Mouse (Mus musculus): ENCODE data around the gene Sh3bp4. TPM values are rescaled to one million over a fixed set of nuclear protein-coding genes. Genes with fewer than 3 reads are reported as not detected.

Gene Sh3bp4
- polyA plus RNA-seq, 1 experiment: 3.6 TPM

GRCm38 (mm10) chr1:89118836-89119235 lies 48.6 kb downstream of the Sh3bp4 start:
- DNase-seq (ENCODE audit: low read depth in 1 of 2, low spot score in 2 of 2): no peak
- Histone ChIP-seq H3K4me3 (ENCODE audit: extremely low read depth, insufficient read depth, insufficient read length) (no peak overlapping the region), H3K36me3 (ENCODE audit: control insufficient read depth, insufficient read depth, low read length) (no peaks in the 10 kb centered on the region), H3K4me1 (ENCODE audit: control insufficient read depth, insufficient read depth, insufficient read length) (no peaks in the 10 kb centered on the region), H3K27me3 (ENCODE audit: control insufficient read depth, insufficient read depth, low read length) (no peaks in the 10 kb centered on the region), H3K27ac (ENCODE audit: insufficient read depth, low read length) (no peak overlapping the region)
- no peak for TF ChIP-seq CTCF (IDR thresholded peaks at IDR 0.05; ENCODE audit: extremely low read depth, insufficient read depth, insufficient read length, insufficient replicate concordance)
- WGBS: 90% methylated on average over 5 of the region's 5 CpGs

- H3K27me3 ChIP-seq (ENCODE audit: control insufficient read depth, insufficient read depth, low read length): no peaks in the 10 kb centered on the region
- no peak for TF ChIP-seq POLR2A (IDR thresholded peaks at IDR 0.05; ENCODE audit: low read depth, low read length)
- no peak for TF ChIP-seq CTCF (IDR thresholded peaks at IDR 0.05; ENCODE audit: extremely low read depth, insufficient read depth, insufficient read length, insufficient replicate concordance)
- H3K36me3 ChIP-seq (ENCODE audit: control insufficient read depth, insufficient read depth, low read length): no peaks in the 10 kb centered on the region
- no peak overlapping the region for H3K27ac ChIP-seq (ENCODE audit: insufficient read depth, low read length)
- no peaks in the 10 kb centered on the region; the same call in 1 of the 2 replicates for H3K4me1 ChIP-seq (ENCODE audit: control insufficient read depth, insufficient read depth, insufficient read length)
- 70% methylated on average over 4 of the region's 4 CpGs for WGBS
- no peak overlapping the region for H3K4me3 ChIP-seq (ENCODE audit: extremely low read depth, insufficient read depth, insufficient read length)
- DNase-seq (ENCODE audit: low read depth in 1 of 2, low spot score in 2 of 2): no peak
These were observed 50.1 kb downstream of the Sh3bp4 start for GRCm38 (mm10) chr1:89120290-89120689.

GRCm38 (mm10) chr1:89121466-89121865 lies 51.3 kb downstream of the Sh3bp4 start:
- TF ChIP-seq CTCF (IDR thresholded peaks at IDR 0.05; ENCODE audit: extremely low read depth, insufficient read depth, insufficient read length, insufficient replicate concordance): no peak
- Histone ChIP-seq H3K36me3 (ENCODE audit: control insufficient read depth, insufficient read depth, low read length) (no peaks in the 10 kb centered on the region), H3K4me1 (ENCODE audit: control insufficient read depth, insufficient read depth, insufficient read length) (no peaks in the 10 kb centered on the region; the same call in 1 of the 2 replicates), H3K27me3 (ENCODE audit: control insufficient read depth, insufficient read depth, low read length) (no peaks in the 10 kb centered on the region), H3K27ac (ENCODE audit: insufficient read depth, low read length) (no peak overlapping the region), H3K4me3 (ENCODE audit: extremely low read depth, insufficient read depth, insufficient read length) (no peak overlapping the region)
- no peak for DNase-seq (ENCODE audit: low read depth in 1 of 2, low spot score in 2 of 2)
- 85% methylated on average over 8 of the region's 8 CpGs for WGBS

- H3K4me1 ChIP-seq (ENCODE audit: control insufficient read depth, insufficient read depth, insufficient read length): no peaks in the 10 kb centered on the region; the same call in 1 of the 2 replicates
- H3K4me3 ChIP-seq (ENCODE audit: extremely low read depth, insufficient read depth, insufficient read length): no peak overlapping the region
- DNase-seq (ENCODE audit: low read depth in 1 of 2, low spot score in 2 of 2): no peak
- H3K27me3 ChIP-seq (ENCODE audit: control insufficient read depth, insufficient read depth, low read length): no peaks in the 10 kb centered on the region
- no peaks in the 10 kb centered on the region for H3K36me3 ChIP-seq (ENCODE audit: control insufficient read depth, insufficient read depth, low read length)
- WGBS: 75% methylated on average over 5 of the region's 5 CpGs
- H3K27ac ChIP-seq (ENCODE audit: insufficient read depth, low read length): no peak overlapping the region
- TF ChIP-seq CTCF (IDR thresholded peaks at IDR 0.05; ENCODE audit: extremely low read depth, insufficient read depth, insufficient read length, insufficient replicate concordance): no peak
- no peak for TF ChIP-seq POLR2A (IDR thresholded peaks at IDR 0.05; ENCODE audit: low read depth, low read length)
These were observed 52.2 kb downstream of the Sh3bp4 start for GRCm38 (mm10) chr1:89122376-89122775.

GRCm38 (mm10) chr1:89124076-89124475 lies 53.9 kb downstream of the Sh3bp4 start:
- no peak for DNase-seq (ENCODE audit: low read depth in 1 of 2, low spot score in 2 of 2)
- 78% methylated on average over 7 of the region's 7 CpGs for WGBS
- TF ChIP-seq POLR2A (IDR thresholded peaks at IDR 0.05; ENCODE audit: low read depth, low read length) (no peak), CTCF (IDR thresholded peaks at IDR 0.05; ENCODE audit: extremely low read depth, insufficient read depth, insufficient read length, insufficient replicate concordance) (no peak)

GRCm38 (mm10) chr1:89127163-89127562 lies 56.9 kb downstream of the Sh3bp4 start:
- no peak overlapping the region for H3K4me3 ChIP-seq (ENCODE audit: extremely low read depth, insufficient read depth, insufficient read length)
- no peaks in the 10 kb centered on the region; the same call in 1 of the 2 replicates for H3K4me1 ChIP-seq (ENCODE audit: control insufficient read depth, insufficient read depth, insufficient read length)
- TF ChIP-seq CTCF (IDR thresholded peaks at IDR 0.05; ENCODE audit: extremely low read depth, insufficient read depth, insufficient read length, insufficient replicate concordance) (no peak), POLR2A (IDR thresholded peaks at IDR 0.05; ENCODE audit: low read depth, low read length) (no peak)
- no peaks in the 10 kb centered on the region for H3K36me3 ChIP-seq (ENCODE audit: control insufficient read depth, insufficient read depth, low read length)
- H3K27ac ChIP-seq (ENCODE audit: insufficient read depth, low read length): no peak overlapping the region
- 96% methylated on average over 3 of the region's 3 CpGs for WGBS
- DNase-seq (ENCODE audit: low read depth in 1 of 2, low spot score in 2 of 2): no peak
- no peaks in the 10 kb centered on the region for H3K27me3 ChIP-seq (ENCODE audit: control insufficient read depth, insufficient read depth, low read length)

More at GRCm38 (mm10) chr1:89124076-89124475, 53.9 kb downstream of the Sh3bp4 start:
- Histone ChIP-seq H3K27ac (ENCODE audit: insufficient read depth, low read length) (no peak overlapping the region), H3K4me1 (ENCODE audit: control insufficient read depth, insufficient read depth, insufficient read length) (no peaks in the 10 kb centered on the region; the same call in 1 of the 2 replicates), H3K4me3 (ENCODE audit: extremely low read depth, insufficient read depth, insufficient read length) (no peak overlapping the region), H3K36me3 (ENCODE audit: control insufficient read depth, insufficient read depth, low read length) (no peaks in the 10 kb centered on the region), H3K27me3 (ENCODE audit: control insufficient read depth, insufficient read depth, low read length) (no peaks in the 10 kb centered on the region)

- H3K27ac ChIP-seq (ENCODE audit: insufficient read depth, low read length): no peak overlapping the region
- no peak overlapping the region for H3K4me3 ChIP-seq (ENCODE audit: extremely low read depth, insufficient read depth, insufficient read length)
- TF ChIP-seq CTCF (IDR thresholded peaks at IDR 0.05; ENCODE audit: extremely low read depth, insufficient read depth, insufficient read length, insufficient replicate concordance) (no peak), POLR2A (IDR thresholded peaks at IDR 0.05; ENCODE audit: low read depth, low read length) (no peak)
- no peaks in the 10 kb centered on the region for H3K27me3 ChIP-seq (ENCODE audit: control insufficient read depth, insufficient read depth, low read length)
- no peaks in the 10 kb centered on the region for H3K36me3 ChIP-seq (ENCODE audit: control insufficient read depth, insufficient read depth, low read length)
- H3K4me1 ChIP-seq (ENCODE audit: control insufficient read depth, insufficient read depth, insufficient read length): no peaks in the 10 kb centered on the region; the same call in 1 of the 2 replicates
- WGBS: 41% methylated on average over 6 of the region's 6 CpGs
- no peak for DNase-seq (ENCODE audit: low read depth in 1 of 2, low spot score in 2 of 2)
These were observed 60.2 kb downstream of the Sh3bp4 start for GRCm38 (mm10) chr1:89130429-89130828.
